Mouse (Mus musculus): ENCODE results near the gene Krtap27-1.

DNA sequence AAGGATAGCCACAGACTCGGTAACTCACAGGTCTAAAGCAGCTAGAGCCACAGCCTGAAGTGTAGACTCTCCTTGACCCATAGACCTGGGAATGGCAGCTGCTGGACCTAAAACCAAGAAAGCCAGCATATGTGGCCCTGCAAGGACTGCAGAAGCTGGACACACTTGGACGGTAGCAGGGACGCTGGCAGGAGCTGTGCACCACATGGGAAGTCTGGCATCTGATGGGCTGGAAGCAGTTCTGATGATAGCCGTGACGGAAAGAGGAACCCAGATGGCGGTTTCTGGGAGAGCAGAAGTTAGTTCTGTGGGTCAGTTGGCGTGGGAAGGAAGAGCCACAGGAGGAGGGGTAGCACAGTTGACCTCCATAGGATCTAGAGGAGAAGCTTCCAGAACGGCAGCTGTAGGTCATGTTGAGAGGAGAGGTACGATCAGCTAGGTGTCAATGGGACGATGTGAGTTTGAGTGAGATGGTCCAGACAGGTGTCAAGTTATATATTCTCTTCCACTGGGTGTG, 36.1 kb upstream of the Krtap27-1 start, which contains the start of gene 2310061N02Rik:
- no peak for TF ChIP-seq CTCF (IDR thresholded peaks at IDR 0.05)
- no peak for TF ChIP-seq EP300 (IDR thresholded peaks at IDR 0.05)
